ENCODE assay signal across 13 mouse cellular contexts in genomic region chr2:105367623-105368022, GRCm38 (mm10). TPM values are rescaled to one million over a fixed set of nuclear protein-coding genes. Genes with fewer than 3 reads are reported as not detected.
DNase-seq lines count a peak whose midpoint lies in the region; ATAC-seq and TF ChIP-seq lines count a peak whose summit lies in the region.
"Had no signal": no experiment of that assay in that cellular context is flagged by ENCODE, and none has a peak within 500 bp of the region (broad histone marks: within the 10 kb centered on the region; RNA-seq: fewer than 3 reads in every experiment).

No protein-coding gene starts in this region.

- no peaks in the 10 kb centered on the region for H3K27me3 ChIP-seq in intestine, postnatal 0 days (replicated peaks; ENCODE audit: control insufficient read depth, insufficient read depth, low read length)
- peaks cover 3% of the 10 kb centered on the region; the same call in 1 of the 2 replicates for H3K27me3 ChIP-seq in intestine, embryonic 15.5 days (replicated peaks)
- H3K27me3 ChIP-seq: limb, embryonic 15.5 days had no signal

- no peaks in the 10 kb centered on the region for H3K9me3 ChIP-seq in intestine, postnatal 0 days (ENCODE audit: control insufficient read depth)
- H3K9me3 ChIP-seq in intestine, embryonic 15.5 days, result no peaks in the 10 kb centered on the region
- H3K9me3 ChIP-seq: hindbrain, embryonic 10.5 days; limb, embryonic 15.5 days had no signal

- no peak for ATAC-seq in intestine, postnatal 0 days
- no peak for ATAC-seq in intestine, embryonic 15.5 days
- no peak for ATAC-seq in erythroblast, adult 5-6 weeks (replicated peaks; ENCODE audit: low FRiP score, poor library complexity, severe bottlenecking)

- 36% methylated on average over 4 of the region's 4 CpGs for WGBS in intestine, postnatal 0 days
- 42% methylated on average over 4 of the region's 4 CpGs for WGBS in intestine, embryonic 15.5 days

- no peaks in the 10 kb centered on the region for H3K4me1 ChIP-seq in intestine, postnatal 0 days (replicated peaks; ENCODE audit: control insufficient read depth, insufficient read depth, low read length)
- H3K4me1 ChIP-seq in intestine, embryonic 15.5 days (replicated peaks), result no peaks in the 10 kb centered on the region
- H3K4me1 ChIP-seq in cortical plate, adult 2 months (ENCODE audit: control insufficient read depth, insufficient read depth, low read length), result peaks cover 2% of the 10 kb centered on the region; the same call in 1 of the 2 replicates

- H3K9ac ChIP-seq in intestine, postnatal 0 days (ENCODE audit: low read depth, low read length), result no peak overlapping the region
- no peak overlapping the region for H3K9ac ChIP-seq in intestine, embryonic 15.5 days
- H3K9ac ChIP-seq: limb, embryonic 15.5 days had no signal

- no peak overlapping the region for H3K27ac ChIP-seq in intestine, postnatal 0 days (ENCODE audit: low read depth, low read length)
- H3K27ac ChIP-seq in intestine, embryonic 15.5 days, result no peak overlapping the region
- no peak overlapping the region for H3K27ac ChIP-seq in cortical plate, adult 2 months (ENCODE audit: insufficient read depth, low read length)
- H3K27ac ChIP-seq: hindbrain, embryonic 10.5 days; limb, embryonic 15.5 days had no signal

- H3K4me3 ChIP-seq in intestine, postnatal 0 days (ENCODE audit: low read depth, low read length), result no peak overlapping the region
- no peak overlapping the region for H3K4me3 ChIP-seq in intestine, embryonic 15.5 days (replicated peaks)
- H3K4me3 ChIP-seq in cortical plate, adult 2 months (ENCODE audit: insufficient read depth, low read length), result no peak overlapping the region
- H3K4me3 ChIP-seq: hindbrain, embryonic 10.5 days; limb, embryonic 15.5 days had no signal

- H3K4me2 ChIP-seq in intestine, postnatal 0 days (replicated peaks; ENCODE audit: low read depth), result no peak overlapping the region
- H3K4me2 ChIP-seq in intestine, embryonic 15.5 days (replicated peaks), result no peak overlapping the region
- H3K4me2 ChIP-seq: limb, embryonic 15.5 days had no signal

- H3K36me3 ChIP-seq in intestine, postnatal 0 days (ENCODE audit: control insufficient read depth, insufficient read depth), result no peaks in the 10 kb centered on the region
- no peaks in the 10 kb centered on the region for H3K36me3 ChIP-seq in intestine, embryonic 15.5 days
- H3K36me3 ChIP-seq: hindbrain, embryonic 10.5 days; limb, embryonic 15.5 days had no signal

- DNase-seq in thymus, postnatal 36 days, result peak; percentile 8 to 10
- no peak for DNase-seq in thymus, adult 18-20 months
- no peak for DNase-seq in urinary bladder, postnatal 4 days (ENCODE audit: low spot score in 2 of 2)
- no peak for DNase-seq in gastrocnemius, adult 18-20 months (ENCODE audit: low spot score)
- DNase-seq: gastrocnemius, postnatal 14 days; layer of hippocampus, adult 9-11 months; retina, postnatal 1 day had no signal

- no peak for TF ChIP-seq POLR2A in cortical plate, adult 2 months (IDR thresholded peaks at IDR 0.05; ENCODE audit: extremely low read depth, insufficient read depth, low read length)

- peak; percentile 43 for TF ChIP-seq CTCF in intestine, postnatal 0 days (IDR thresholded peaks at IDR 0.05; ENCODE audit: low read depth)
- TF ChIP-seq CTCF in cortical plate, adult 2 months (IDR thresholded peaks at IDR 0.05; ENCODE audit: extremely low read depth, insufficient read depth, low read length), result 0 out of 2 replicates have a peak, but pooled peaks have one; percentile 14

RNA-seq across cellular contexts. Expression of gene Rcn1, which starts 31.5 kb away (rescaled TPM):
- 28.5 and 29.5 TPM in 2 replicates for polyA plus RNA-seq in intestine, postnatal 0 days (2015; fragmentation: Nextera tagmentation; extraction: Ambion mirVana)
- polyA plus RNA-seq in intestine, embryonic 15.5 days (2015; fragmentation: Nextera tagmentation; extraction: Ambion mirVana), result 125 and 137 TPM in 2 replicates
- polyA plus RNA-seq in cortical plate, adult 2 months (2012; rRNA removed), result 14.5 and 15.8 TPM in 2 replicates
- 3.6 and 7.9 TPM in 2 replicates for total RNA-seq in erythroblast, adult 5-6 weeks (2015; ENCODE audit: low replicate concordance)
- total RNA-seq in erythroblast, adult 5-6 weeks (2017; ENCODE audit: low replicate concordance), result 8.0 and 9.1 TPM in 2 replicates
- 1 to 10 TPM; 5.1 to 5.4 TPM for total RNA-seq in gastrocnemius, adult 18-20 months (2021)

Comparison
In these comparisons a context has a peak if more than half of its experiments do, and no peak if none do; other contexts are left out.
1. DNase-seq: peak in thymus, postnatal 36 days (2 of 2); none in thymus, adult 18-20 months (0 of 2), urinary bladder, postnatal 4 days (0 of 2) and gastrocnemius, adult 18-20 months (single experiment).